Mouse (Mus musculus) adrenal gland, adult 2 months (tissue): ENCODE data around the gene Ift122. TPM values are rescaled to one million over a fixed set of nuclear protein-coding genes. Genes with fewer than 3 reads are reported as not detected.

ENCODE experiments used
- DNase-seq: peaks from one replicate; pipeline ENCODE4 v3.0.0; 2021
- polyA plus RNA-seq: library from polyadenylated mRNA; depleted of rRNA; stranded (reverse); fragments of >200 nt; gene quantifications from 2 replicates; pipeline ENCODE4 v1.2.3, GENCODE M21; 2012
- total RNA-seq, 2 experiments: library from RNA; stranded (reverse); gene quantifications; 2 replicates each; pipeline ENCODE4 v1.2.3; 2021

The Ift122 gene
- total and polyA plus RNA-seq, 3 experiments: 16.1 to 17.6 (median 16.5) TPM

DNA sequence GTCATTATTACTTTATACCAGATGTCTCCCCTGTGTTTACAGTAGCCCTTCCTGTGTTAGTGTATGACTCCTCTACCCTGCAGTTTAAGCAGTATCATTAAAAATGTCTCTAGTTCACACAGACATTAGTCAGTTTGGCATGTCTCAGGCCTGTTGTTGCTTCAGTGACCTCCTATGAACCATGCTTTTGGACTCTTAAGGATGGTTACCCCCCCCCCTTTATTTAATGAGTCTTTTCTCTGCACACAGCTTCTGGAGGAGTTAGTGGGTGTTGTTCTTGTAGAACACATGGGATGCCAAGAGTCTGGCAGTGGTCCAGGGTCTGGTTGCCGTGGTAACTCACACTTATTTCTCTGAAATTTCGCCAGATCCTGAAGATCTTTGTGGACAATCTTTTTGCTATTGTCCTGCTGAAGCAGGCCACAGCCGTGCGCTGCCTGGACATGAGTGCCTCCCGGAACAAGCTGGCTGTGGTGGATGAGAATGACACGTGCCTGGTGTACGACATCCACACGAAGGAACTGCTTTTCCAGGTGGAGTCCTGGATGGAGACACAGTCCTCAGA is 38.3 kb downstream of the Ift122 start:
- DNase-seq: no peak

DNA sequence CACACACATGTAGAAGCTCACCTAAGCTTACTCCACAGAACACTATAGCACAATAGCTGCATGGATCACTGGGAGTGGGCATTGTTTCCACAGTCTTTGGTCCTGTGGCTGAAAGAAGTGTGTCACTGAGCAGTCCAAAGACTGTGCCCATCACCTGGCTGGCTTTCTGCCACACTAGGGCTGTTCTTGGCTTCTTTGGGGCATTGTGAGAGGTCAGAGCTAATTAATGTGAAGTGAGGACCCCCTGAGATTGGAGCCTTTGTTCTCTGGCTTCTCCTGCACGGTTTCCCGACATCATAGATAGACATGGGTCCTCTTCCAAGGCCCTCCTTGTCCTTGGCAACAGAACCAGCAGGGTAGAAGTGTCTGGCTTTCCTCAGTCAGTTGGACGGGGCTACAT is 39.1 kb downstream of the Ift122 start:
- no peak for DNase-seq

- no peak for DNase-seq
These were observed 43.1 kb downstream of the Ift122 start for GRCm38 (mm10) chr6:115896346-115896745.

- peak; percentile 62 for DNase-seq
These were observed 43.8 kb downstream of the Ift122 start for GRCm38 (mm10) chr6:115897117-115897516.

- no peak for DNase-seq
These were observed 44.8 kb downstream of the Ift122 start for GRCm38 (mm10) chr6:115897926-115898520.

DNA sequence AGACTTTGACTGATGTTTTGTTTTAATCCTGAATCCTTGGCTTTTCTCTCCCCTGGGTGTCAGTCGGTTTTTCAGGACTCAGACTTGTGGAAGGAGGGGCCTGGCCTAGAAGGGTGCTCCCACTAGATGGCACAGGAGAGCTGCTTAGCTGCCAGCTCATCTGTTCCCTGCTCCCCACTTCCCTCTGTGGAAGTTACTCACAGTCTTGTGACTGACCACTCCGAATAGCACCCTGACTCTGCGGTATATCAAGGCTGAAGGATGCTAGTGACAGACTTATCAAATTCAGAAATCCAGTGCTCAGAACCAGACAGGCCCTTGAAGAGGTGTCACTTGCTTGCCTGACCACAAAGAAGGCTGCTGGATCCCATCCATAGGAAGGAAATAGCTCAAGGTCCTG is 47.8 kb downstream of the Ift122 start:
- DNase-seq: peak; percentile 90

- DNase-seq: peak; percentile 80
These were observed 48.2 kb downstream of the Ift122 start for GRCm38 (mm10) chr6:115901489-115901931.

DNA sequence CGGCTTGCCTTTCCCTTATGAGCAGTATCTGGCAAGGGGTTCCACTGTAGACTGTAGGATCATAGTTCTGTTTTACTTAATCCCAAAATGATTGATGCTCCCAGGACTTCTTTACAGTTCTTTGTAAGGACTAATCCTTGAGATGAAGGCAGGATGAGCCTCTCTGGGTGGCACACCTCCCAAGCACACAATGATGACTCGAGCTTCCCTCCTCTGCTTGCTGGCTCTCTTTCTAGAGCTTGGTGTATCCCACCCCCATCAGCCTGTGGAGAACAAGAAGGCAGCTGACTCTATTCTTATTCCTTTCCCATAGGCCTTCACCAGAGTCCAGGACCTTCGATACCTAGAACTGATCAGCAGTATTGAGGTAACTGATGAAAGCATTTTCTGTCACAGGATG is 49.3 kb downstream of the Ift122 start:
- no peak for DNase-seq

DNA sequence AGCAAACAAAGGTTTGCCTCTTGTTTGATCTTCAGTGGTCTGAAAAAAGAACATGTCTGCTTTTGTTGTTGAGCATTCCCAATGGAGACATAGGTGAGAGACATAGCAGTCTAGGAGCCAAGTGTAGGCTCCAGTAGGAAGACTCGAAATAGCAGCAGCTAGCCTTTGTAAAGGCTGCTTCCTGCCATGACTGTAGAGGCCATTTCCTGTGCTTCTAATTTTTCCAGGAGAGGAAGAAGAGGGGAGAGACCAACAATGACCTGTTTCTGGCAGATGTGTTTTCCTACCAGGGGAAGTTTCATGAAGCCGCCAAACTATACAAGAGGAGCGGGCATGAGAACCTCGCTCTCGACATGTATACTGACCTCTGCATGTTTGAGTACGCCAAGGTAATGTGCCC is 52.3 kb downstream of the Ift122 start:
- no peak for DNase-seq

DNA sequence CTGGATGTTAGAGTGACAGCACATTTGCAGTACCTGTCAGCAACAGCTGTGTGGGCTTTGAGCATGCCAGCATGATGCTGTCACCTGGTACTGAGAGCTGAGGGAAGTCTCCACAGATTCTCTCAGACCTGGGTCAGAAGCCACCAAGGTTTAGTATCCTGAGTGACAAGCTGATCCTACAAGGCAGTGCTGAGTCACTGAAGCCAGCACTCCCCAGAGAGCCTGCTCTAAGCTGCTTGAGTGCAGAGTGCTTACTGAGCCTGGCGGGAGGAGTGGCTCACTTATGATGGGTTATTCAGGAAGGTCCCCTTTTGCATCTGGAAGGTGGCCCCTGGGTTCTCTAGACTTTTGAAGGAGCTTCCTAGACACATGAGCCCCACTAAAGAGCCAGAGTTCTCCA is 53.2 kb downstream of the Ift122 start:
- DNase-seq: peak; percentile 52

DNA sequence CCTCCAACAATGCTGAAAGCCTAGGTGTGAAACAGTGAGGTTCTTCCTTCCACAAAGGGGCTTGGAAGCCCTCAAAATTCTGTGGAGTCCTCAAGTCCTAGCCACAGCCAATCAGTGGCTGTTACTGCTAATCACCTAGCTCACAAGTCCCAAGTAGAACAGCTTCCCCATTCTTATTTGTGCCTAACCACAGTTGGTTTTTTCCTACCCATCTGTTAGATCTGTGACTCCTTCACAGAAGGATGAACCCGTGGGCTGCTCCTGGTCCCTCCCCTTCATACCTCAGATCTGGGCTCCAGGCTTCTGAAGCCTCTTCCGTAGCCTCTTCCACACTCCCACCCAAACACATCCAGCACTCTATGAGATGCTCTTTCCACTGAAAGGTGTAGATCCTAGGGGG is 53.6 kb downstream of the Ift122 start:
- no peak for DNase-seq

DNA sequence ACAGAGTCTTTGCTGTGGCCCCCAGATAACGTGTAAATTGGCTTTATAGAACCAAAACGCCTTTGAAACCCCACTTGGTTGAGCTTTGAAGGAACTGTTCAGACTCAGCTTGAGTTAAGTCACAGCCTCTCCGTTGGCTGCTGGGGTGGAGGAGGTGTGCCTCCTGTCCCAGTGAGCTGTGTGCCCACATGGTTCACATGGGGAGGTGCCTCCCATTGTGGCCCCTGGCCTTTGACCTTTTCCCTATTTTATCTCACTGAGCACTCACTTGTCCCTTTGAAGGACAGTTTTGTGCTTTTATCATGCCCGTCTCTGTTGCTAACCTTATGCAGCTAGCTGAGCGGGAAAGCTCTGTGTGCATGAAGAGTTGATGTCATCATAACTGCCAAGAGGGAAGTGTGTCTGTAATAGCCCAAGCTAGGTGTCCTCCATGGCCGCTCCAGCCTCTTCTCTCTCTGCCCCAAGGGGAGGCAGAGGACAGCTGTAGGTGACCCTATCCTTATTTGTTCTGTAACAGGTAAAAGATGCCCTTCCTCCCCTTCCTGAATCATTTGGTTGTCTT is 55.2 kb downstream of the Ift122 start:
- DNase-seq: peak; percentile 66

GRCm38 (mm10) chr6:115909052-115909451 is 55.8 kb downstream of the Ift122 start:
- no peak for DNase-seq

GRCm38 (mm10) chr6:115909940-115910339 is 56.7 kb downstream of the Ift122 start:
- DNase-seq: peak; percentile 76

DNA sequence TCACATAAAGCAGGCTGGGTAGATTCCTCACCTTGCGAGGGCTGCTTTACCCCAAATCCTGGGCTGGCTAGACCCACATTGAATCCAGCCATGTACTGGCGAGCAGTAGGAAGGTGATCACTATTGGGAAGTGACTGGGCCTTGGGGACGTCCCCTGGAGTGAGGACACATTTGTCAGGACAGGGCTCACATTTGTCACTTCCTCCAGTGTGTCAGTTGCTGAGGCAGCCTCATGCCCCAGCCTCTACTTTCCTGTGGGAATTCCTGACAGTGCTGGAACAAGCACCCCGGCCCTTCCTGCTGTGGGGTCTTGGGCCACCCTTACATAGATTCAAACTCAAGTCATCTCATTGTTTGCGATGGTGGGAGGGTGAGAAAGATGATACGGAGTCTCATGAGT is 58.5 kb downstream of the Ift122 start:
- DNase-seq: no peak

DNA sequence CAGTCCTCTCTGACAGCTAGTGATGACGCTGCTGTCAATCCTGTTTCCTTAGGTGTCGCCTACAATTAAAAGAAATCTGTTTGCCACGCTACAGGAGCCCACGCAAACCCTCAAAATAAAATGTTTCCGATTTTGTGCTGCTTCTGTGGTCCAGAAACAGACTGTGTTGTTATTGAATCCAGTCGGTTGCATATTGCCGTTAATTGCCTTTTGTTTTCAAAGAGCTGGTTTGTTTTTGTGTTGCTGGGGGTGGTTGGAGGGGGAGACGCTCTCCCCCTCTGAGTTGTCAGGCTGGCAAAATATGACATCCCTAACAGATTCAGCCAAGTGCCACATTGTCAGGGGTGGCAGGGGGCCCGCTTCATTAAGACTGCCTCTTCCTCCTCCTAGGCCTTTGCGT is 60.2 kb downstream of the Ift122 start:
- no peak for DNase-seq

DNA sequence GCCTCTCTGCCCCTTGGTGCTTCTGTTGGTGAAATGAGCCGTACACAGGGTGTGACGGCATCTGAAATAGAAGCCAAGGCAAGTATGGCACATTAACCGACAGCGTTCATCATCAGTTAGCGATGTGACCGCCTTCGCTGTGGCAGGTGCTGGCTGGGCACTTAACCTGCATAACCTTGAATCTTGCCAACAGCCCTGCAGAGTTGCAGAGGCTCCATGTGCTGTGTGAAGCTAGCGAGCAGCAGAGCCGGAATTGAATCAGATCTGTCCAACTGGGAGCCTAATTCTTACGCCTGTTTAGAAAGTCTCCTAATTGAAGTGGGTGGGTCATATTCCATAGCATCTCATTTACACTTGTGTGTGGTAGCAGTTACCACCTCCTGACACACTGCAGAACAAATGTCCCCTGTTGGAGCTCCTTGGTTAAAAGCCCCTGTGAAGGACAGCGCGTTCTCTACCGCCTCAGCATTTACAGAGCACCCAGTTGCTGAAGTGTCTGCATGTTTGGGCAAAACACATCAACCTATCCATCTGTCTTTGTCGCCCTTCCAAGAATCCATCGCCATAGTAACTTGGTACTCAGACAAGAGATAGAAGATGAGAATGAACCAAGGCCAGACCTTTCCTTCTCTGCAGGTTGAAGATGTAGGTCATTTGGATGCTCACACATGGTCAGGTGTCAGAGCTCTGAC is 61.4 kb downstream of the Ift122 start:
- DNase-seq: no peak

DNA sequence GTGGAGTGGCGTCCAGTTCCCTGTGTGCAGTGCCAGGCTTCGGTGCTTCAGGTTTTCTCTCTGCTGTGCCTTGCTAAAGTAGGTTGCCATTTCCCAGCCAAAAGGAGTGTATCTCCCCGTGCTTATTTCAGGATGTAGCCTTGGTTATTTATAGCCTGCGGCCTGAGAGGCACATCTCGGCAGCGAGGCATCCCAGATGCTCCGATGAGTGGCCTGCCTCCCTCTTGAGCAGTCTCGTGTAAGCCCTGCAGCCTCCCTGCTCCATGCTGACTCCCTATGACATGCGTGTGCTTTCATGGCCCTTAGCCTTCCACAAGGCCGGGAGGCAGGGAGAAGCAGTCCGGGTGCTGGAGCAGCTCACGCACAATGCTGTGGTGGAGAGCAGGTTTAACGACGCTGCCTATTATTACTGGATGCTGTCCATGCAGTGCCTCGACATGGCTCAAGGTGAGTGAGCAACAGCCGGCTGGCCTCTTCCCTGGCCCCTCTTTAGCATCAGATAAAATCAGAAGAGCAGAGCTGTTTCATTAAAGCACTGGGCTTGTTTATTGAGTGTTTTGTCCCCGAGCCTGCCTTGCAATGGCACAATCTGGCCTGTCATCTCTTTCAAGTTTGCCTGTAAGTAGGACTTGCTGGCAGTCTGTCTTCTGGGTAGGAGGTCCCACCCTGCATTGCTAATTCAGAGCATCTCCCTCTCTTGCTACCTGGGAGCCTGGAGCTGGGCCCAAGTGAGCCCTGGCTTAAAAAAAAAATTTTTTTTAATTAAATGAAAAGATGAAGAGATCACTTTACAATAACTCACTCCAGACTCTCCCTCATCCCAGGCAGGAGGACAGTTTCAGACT is 62.6 kb downstream of the Ift122 start:
- DNase-seq: no peak

DNA sequence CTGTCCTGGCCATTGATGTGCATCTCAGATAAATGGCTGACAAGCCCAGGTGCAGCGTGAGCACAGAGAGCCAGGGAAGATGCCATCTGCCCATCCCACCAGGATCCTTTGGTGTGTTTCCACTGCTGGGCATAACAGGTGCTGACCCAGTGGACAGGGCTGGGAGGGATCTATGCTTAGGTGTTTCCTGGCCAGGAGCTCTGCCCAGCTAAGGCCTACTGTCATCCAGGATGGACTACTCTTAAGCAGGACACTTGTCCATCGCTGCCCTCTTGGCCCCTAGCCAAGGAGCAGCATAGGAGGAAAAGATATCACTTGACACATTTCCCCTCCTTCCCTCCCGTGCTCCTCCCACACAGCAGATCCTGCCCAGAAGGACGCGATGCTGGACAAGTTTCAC is 63.3 kb downstream of the Ift122 start:
- DNase-seq: no peak

- DNase-seq: no peak
These were observed 65.3 kb downstream of the Ift122 start for GRCm38 (mm10) chr6:115918615-115919014.

GRCm38 (mm10) chr6:115919876-115920275 is 66.6 kb downstream of the Ift122 start:
- DNase-seq: no peak

DNA sequence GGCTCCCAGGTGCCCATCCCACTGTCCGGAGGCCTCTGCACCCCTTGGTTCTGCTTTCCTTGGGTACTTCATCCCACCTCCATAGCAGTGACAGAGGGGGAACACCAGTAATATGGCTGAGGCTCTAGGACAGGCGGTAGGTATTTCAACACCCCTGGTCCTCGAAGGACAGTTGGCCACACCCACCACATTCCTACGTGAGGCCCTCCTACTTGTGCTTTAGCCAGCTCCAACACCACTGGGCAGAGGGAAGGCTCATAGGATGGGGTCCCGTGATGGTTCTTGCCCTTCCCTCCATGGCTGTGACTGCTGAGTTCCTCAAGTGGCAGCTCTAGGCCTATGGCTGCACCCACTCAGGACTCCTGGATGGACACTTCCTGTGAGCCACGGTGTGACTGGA is 71.6 kb downstream of the Ift122 start:
- DNase-seq: no peak
